Mouse (Mus musculus): ENCODE data around the gene Zswim7.

GRCm38 (mm10) chr11:62217751-62218150 lies 63.4 kb downstream of the Zswim7 start:
- no peak for TF ChIP-seq CTCF (conservative IDR thresholded peaks at IDR 0.05; ENCODE audit: low read length)
- TF ChIP-seq POU5F1 (IDR thresholded peaks at IDR 0.05; ENCODE audit: borderline replicate concordance, low read length): no peak
